17 mouse cellular contexts compared by ENCODE assay signal in the genomic region with DNA sequence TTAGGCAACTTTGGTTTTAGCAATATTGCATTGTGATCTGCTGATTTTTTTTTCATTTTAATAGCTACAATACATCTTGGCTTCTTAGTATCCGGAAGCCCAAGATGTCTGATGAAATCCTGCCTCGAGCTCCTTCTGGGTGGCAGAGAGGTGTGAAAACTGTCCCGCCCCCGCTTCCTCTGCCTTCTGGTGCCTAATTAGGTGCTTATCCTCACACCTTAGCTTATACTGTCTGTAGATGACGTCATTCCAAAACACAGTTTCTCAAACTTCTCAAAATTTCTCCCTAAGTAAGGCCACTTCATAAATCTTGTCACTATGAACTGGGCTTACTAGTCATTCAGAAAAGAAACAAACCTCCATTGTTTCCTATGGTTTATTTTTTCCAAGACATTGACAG.
DNase-seq lines count a peak whose midpoint lies in the region; TF ChIP-seq lines count a peak whose summit lies in the region.
"Had no signal": no experiment of that assay in that cellular context is flagged by ENCODE, and none has a peak within 500 bp of the region (broad histone marks: within the 10 kb centered on the region; RNA-seq: fewer than 3 reads in every experiment).

No protein-coding gene starts in this region.

- TF ChIP-seq CTCF in layer of hippocampus, adult 2 months (conservative IDR thresholded peaks at IDR 0.05): no peak
- no peak for TF ChIP-seq CTCF in left cerebral cortex, adult 2 months (IDR thresholded peaks at IDR 0.05)

- intact Hi-C loops in left cerebral cortex, adult 2 months (cut with DNase I): no loop called here

- no peak overlapping the region for H3K27ac ChIP-seq in layer of hippocampus, adult 2 months
- H3K27ac ChIP-seq in left cerebral cortex, adult 2 months: no peak overlapping the region
- H3K27ac ChIP-seq: hindbrain, postnatal 0 days; macrophage; midbrain, embryonic 13.5 days had no signal

- DNase-seq in layer of hippocampus, adult 8-10 months (ENCODE audit: low spot score in 2 of 2): peak; percentile 7 to 12
- no peak for DNase-seq in layer of hippocampus, adult 2 months (ENCODE audit: low spot score in 2 of 2)
- DNase-seq in forelimb bud, embryonic 11.5 days (ENCODE audit: low read depth, low spot score): peak; percentile 55
- peak; percentile 29 to 31 for DNase-seq in left cerebral cortex, adult 2 months (ENCODE audit: extremely low spot score in 1 of 2, low spot score in 2 of 2)
- DNase-seq in right cerebral cortex, postnatal 14 days: peak; percentile 21
- DNase-seq in natural killer cell, adult 2 months (ENCODE audit: low spot score in 2 of 2): no peak
- DNase-seq in urinary bladder, adult 2 months (ENCODE audit: low spot score): no peak
- DNase-seq: adrenal gland, postnatal 10 days; cerebellum, adult 9-10 months; gastrocnemius, postnatal 25 days; heart, postnatal 36 days; kidney, adult 2 months; kidney, postnatal 25 days; lung, embryonic 14.5 days had no signal

- H3K4me3 ChIP-seq in layer of hippocampus, adult 2 months: no peak overlapping the region
- H3K4me3 ChIP-seq in left cerebral cortex, adult 2 months: no peak overlapping the region
- H3K4me3 ChIP-seq: midbrain, embryonic 13.5 days had no signal

Comparison
In these comparisons a context has a peak if more than half of its experiments do, and no peak if none do; other contexts are left out.
1. DNase-seq: peak in layer of hippocampus, adult 8-10 months (2 of 2), forelimb bud, embryonic 11.5 days (single experiment), left cerebral cortex, adult 2 months (2 of 2) and right cerebral cortex, postnatal 14 days (single experiment); none in layer of hippocampus, adult 2 months (0 of 2), natural killer cell, adult 2 months (0 of 2) and urinary bladder, adult 2 months (single experiment).